8 mouse cellular contexts compared by ENCODE assay signal in genomic region chr11:3539111-3539825, GRCm38 (mm10). TPM values are rescaled to one million over a fixed set of nuclear protein-coding genes. Genes with fewer than 3 reads are reported as not detected.
DNase-seq lines count a peak whose midpoint lies in the region; ATAC-seq lines count a peak whose summit lies in the region.

No protein-coding gene starts in this region.

- 4% methylated on average over 33 of the region's 33 CpGs for WGBS in hindbrain, embryonic 13.5 days

- H3K9ac ChIP-seq in hindbrain, embryonic 13.5 days = peak overlapping the region; percentile 74

- peak; percentile 93 for ATAC-seq in hindbrain, embryonic 13.5 days (ENCODE audit: low FRiP score)

- no peaks in the 10 kb centered on the region for H3K9me3 ChIP-seq in hindbrain, embryonic 13.5 days

- H3K4me3 ChIP-seq in hindbrain, embryonic 13.5 days = peak overlapping the region; percentile 49

- H3K27me3 ChIP-seq in hindbrain, embryonic 13.5 days = 0 out of 2 replicates have a peak, but pooled peaks cover 6% of the 10 kb centered on the region

- peaks cover 27% of the 10 kb centered on the region for H3K4me1 ChIP-seq in hindbrain, embryonic 13.5 days (replicated peaks)

- H3K27ac ChIP-seq in hindbrain, embryonic 13.5 days = no peak overlapping the region

- no peaks in the 10 kb centered on the region for H3K36me3 ChIP-seq in hindbrain, embryonic 13.5 days

- peak overlapping the region; percentile 65 for H3K4me2 ChIP-seq in hindbrain, embryonic 13.5 days

- peak; percentile 97 for DNase-seq in NIH3T3 (ENCODE audit: low read depth)
- peak; percentile 93 to 95 for DNase-seq in cerebellum, postnatal 10 days
- peak; percentile 84 to 88 for DNase-seq in frontal cortex, postnatal 10 days (ENCODE audit: low spot score in 2 of 2)
- peak; percentile 62 to 67 for DNase-seq in layer of hippocampus, postnatal 25 days (ENCODE audit: extremely low spot score in 1 of 2, low spot score in 1 of 2)
- DNase-seq in lung, postnatal 25 days (ENCODE audit: low spot score) = peak; percentile 97
- DNase-seq in retina, embryonic 14.5 days (ENCODE audit: low spot score) = peak; percentile 96
- DNase-seq in thymus, postnatal 4 days = peak; percentile 82

RNA-seq across cellular contexts. Expression of gene Smtn, which starts 1.1 kb away (rescaled TPM):
- 16.7 and 17.7 TPM in 2 replicates for polyA plus RNA-seq in hindbrain, embryonic 13.5 days (2015; fragmentation: Nextera tagmentation; extraction: Ambion mirVana)
- total RNA-seq in layer of hippocampus, postnatal 25 days (2021) = 1 to 10 TPM; 8.8 to 8.9 TPM

RNA-seq across cellular contexts. Expression of gene Selenom, which starts 24.8 kb away (rescaled TPM):
- 55.8 and 58.4 TPM in 2 replicates for polyA plus RNA-seq in hindbrain, embryonic 13.5 days (2015; fragmentation: Nextera tagmentation; extraction: Ambion mirVana)
- total RNA-seq in layer of hippocampus, postnatal 25 days (2021) = 100 to 1,000 TPM; 204 to 221 TPM

RNA-seq across cellular contexts. Expression of gene Inpp5j, which starts 34.6 kb away (rescaled TPM):
- polyA plus RNA-seq in hindbrain, embryonic 13.5 days (2015; fragmentation: Nextera tagmentation; extraction: Ambion mirVana) = 3.3 and 4.1 TPM in 2 replicates
- total RNA-seq in layer of hippocampus, postnatal 25 days (2021) = 10 to 100 TPM; 76.9 to 78.3 TPM

RNA-seq across cellular contexts. Expression of gene Pla2g3, which starts 51.2 kb away (rescaled TPM):
- polyA plus RNA-seq in hindbrain, embryonic 13.5 days (2015; fragmentation: Nextera tagmentation; extraction: Ambion mirVana) = 0.61 and 0.62 TPM in 2 replicates
- total RNA-seq in layer of hippocampus, postnatal 25 days (2021) = 1 to 10 TPM; 1.9 to 2.1 TPM
